Mouse (Mus musculus) thymus, postnatal 10 days (tissue): ENCODE data around the gene Cyp4a10.
"Not testable (repeated sequence)": the region's sequence is repeated elsewhere in the genome, so short reads cannot be mapped to it uniquely, and the experiment has no call there.

Source experiments
- DNase-seq, 2 experiments: peaks; one replicate each; pipeline ENCODE4 v3.0.0; 2021; ENCODE audit warnings: low spot score in 2 of 2

Cyp4a10 gene

GRCm38 (mm10) chr4:115518000-115518399 lies at the start of gene Cyp4a10:
Gene Cyp4a10, plus strand, starts transcription at chr4:115518264.
- DNase-seq, result not testable (repeated sequence)

GRCm38 (mm10) chr4:115473585-115473984 lies 44.5 kb upstream of the Cyp4a10 start:
- not testable (repeated sequence) for DNase-seq

GRCm38 (mm10) chr4:115476051-115476450 lies 42.0 kb upstream of the Cyp4a10 start:
- DNase-seq, result not testable (repeated sequence)

DNA sequence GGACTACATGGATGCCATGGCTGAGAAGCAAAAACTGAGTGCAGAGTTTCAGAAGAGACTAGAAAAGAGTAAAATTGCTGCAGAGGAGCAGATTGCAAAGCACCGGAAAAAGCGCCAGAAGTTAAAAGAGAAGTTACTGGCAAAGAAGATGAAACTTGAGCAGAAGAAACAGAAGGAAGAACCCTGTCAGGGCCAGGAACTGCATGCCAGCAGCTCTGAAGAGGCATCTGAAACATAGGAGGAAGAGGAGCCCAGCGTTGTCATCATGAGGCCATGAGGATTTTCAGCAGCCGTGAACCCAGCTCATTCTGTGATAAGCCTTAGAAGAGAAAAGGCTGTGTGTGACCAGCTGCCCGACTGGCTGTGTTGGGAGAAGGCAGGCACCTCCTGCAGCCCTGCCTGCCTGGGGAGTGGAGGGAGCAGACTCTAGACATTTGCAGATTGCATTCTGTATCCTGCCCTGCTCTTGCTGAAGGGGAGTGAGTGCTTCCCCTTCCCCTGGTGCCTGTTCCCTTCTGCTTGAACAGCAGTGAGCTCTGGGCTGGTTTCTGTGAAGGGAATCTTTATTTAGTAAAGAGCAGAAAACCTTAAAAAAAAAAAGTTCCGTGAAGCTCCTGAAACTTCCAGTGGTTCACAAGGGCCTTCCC lies 36.9 kb upstream of the Cyp4a10 start:
- no peak for DNase-seq

DNA sequence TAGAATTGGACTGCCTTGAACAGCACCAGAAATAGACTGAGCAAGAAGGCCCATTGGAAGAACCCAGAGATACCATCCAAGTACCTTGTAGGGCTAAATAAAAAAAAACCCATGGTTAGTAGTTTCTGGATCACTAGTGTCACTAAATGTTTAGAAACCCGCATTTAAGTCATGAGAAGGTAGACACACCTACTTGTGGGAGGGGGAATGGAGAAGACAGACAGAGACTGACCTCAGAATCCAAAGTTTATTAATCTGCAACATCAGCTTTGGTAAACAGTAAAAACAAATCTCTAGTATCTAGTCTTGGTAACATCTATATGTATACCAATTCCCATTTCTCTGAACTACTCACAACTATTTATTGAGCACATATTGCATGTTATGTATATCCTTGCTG lies 22.1 kb upstream of the Cyp4a10 start, which contains the start of gene Cyp4a14:
Gene Cyp4a14, minus strand, starts transcription at position 142 of the 400 bp plus-strand sequence.
- no peak for DNase-seq

- no peak for DNase-seq
These were observed 20.6 kb upstream of the Cyp4a10 start for GRCm38 (mm10) chr4:115497466-115497865.

- DNase-seq, result not testable (repeated sequence)
These were observed 4.1 kb upstream of the Cyp4a10 start for GRCm38 (mm10) chr4:115513964-115514363.

DNA sequence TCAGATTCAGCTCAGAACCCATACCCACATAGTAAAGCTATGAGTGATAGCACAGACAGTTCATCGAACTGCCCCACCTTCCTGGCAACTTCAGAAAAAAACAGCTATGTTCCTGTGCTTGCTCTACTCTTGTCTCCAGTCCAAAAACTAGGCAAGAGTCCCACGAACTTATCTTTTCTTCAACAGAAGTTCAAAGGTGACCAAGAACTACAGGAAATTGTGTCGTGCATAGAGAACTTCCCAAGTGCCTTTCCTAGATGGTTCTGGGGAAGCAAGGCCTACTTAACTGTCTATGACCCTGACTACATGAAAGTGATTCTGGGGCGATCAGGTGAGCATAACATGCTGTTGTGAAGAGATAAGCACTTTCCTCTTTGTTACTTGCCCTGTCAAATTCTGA lies 1.4 kb downstream of the Cyp4a10 start:
- DNase-seq, result no peak

DNA sequence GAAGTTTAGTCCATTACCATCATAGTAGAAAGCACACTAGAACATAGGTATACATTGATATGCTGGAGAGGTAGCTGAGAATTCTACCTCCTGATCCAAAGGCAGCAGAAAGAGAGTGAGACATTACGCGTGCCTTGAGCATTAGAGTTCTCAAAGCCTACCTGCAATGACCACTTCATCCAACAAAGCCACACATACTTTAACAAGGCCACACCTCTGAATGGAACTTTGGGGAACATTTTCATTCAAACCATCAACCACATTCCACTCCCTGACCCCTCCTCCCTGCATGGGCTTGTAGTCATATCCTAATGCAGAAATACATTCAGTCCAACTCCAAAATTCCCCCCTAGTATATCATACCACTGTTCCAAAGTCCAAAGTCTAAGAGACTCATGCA lies 3.7 kb downstream of the Cyp4a10 start:
- no peak for DNase-seq

GRCm38 (mm10) chr4:115545101-115545500 lies 27.0 kb downstream of the Cyp4a10 start:
- no peak for DNase-seq

DNA sequence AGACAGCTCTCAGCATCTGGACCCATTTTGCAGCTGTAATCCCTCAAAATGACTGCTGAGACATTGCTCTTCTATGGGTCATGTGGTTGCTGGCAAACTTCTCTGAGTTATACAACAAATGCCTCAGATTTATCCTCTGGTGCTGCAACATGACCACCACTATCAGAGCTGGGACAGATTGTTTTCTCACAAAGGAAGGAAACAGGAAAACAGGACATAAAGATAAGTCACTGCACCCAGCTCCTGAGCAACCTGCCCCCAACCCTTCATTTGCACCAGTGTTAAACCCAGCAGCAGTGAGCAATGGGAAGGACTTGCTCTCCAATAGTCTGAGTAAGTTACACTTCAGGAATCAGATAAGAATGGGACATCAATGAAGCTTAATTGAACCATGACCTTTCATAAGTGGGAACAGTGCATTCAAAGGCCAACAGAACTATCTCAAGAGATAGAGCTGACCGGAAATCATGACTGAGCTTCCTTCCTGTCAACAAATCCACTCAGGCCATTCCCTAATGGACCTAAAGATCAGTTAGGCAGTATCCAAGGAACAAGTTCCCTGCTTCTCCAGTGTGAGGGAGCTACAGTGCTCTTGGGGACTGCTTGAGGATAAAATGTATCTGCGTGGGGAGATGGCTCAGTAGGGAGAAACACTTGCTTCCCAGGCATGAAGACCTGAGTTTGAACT lies 28.2 kb downstream of the Cyp4a10 start:
- no peak for DNase-seq

DNA sequence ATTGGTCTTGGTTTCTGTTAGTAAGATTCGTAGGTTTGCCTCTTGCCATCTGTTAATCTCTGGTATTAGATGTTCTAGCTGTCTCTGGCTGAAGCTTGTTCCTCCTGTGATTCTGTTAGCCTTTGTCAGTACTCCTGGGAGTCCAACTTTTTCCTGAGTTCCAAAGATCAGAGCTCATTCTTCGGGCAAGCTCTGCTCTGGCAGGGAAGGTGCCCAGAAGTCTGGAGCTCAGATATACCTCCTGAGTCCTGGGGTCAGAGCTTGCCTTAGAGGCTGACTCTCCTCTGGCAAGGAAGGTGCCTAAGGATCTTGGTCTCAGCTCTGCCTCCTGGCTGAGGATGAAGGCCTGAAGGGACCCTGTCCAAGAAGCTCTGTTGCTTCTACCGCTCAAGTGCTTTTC lies 34.7 kb downstream of the Cyp4a10 start:
- DNase-seq, result no peak

DNA sequence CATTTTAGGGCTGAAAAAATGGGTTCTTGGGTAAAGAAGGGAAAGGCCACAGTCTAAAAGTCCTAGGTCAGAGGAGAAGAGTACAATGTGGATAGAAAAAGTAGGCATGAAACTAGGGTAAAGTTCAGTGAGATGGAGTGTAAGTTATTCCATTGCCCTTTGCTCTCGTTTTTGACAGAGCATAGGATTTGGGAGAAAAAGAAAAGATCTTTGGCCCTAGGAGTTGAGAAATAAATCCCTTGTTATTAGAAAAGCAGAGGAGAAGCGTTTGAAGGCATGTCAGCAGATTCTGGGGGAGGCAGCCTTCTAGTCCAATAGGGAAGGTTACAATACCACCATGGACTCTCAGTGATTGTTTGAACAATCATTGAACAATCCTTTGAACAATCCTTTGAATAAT lies 37.4 kb downstream of the Cyp4a10 start:
- DNase-seq, result no peak

GRCm38 (mm10) chr4:115557861-115558561 lies 39.9 kb downstream of the Cyp4a10 start:
- DNase-seq, result no peak

GRCm38 (mm10) chr4:115561236-115561635 lies 43.2 kb downstream of the Cyp4a10 start:
- not testable (repeated sequence) for DNase-seq

GRCm38 (mm10) chr4:115563401-115563800 lies 45.3 kb downstream of the Cyp4a10 start, which contains the start of gene Cyp4a31:
Gene Cyp4a31, plus strand, starts transcription at chr4:115563649.
- no peak for DNase-seq

DNA sequence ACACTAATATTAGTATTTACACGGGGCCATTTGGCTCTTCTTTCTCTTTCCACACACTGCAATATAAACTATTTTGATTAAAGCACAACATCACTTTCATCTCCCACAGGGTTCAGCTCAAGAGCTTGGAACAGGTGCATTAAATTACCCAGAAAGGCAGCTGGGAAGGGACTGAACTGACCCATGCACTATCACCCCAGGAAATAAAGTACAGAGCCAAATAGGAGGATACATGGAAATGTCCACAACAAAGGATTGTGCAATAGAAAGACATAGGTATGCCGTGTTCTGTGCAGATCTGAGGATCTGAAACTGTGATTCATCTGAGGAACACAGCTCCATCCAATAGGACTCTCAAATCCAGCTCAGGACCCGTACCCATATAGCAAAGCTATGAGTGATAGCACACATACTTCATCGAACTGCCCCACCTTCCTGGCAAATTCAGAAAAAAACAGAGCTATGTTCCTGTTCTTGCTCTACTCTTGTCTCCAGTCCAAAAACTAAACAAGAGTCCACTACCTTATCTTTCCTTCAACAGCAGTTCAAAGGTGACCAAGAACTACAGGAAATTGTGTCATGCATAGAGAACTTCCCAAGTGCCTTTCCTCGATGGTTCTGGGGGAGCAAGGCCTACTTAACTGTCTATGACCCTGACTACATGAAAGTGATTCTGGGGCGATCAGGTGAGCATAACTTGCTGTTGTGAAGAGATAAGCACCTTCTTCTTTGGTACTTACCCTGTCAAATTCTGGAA lies 46.6 kb downstream of the Cyp4a10 start:
- DNase-seq, result not testable (repeated sequence)

GRCm38 (mm10) chr4:115575255-115575654 lies 57.2 kb downstream of the Cyp4a10 start:
- no peak for DNase-seq

DNA sequence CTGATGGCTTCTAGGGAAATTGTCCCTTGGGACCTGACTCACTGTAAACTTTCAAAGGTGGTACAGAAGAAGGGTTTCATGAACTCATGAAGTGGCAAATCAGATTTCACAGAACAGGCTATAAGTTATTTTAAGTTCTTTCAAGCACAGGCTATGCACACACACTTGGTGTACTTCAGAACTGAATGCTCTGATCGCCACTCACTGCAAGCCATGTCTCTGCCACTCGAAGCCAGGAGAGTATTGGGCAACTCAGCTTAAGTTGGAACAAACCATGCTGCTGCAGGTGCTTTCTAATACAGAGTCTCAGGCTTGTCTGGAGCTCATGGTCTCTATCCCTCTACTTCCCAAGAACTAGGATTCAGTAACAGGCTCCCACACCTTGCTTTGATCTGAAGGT lies 57.7 kb downstream of the Cyp4a10 start:
- DNase-seq, result no peak

DNA sequence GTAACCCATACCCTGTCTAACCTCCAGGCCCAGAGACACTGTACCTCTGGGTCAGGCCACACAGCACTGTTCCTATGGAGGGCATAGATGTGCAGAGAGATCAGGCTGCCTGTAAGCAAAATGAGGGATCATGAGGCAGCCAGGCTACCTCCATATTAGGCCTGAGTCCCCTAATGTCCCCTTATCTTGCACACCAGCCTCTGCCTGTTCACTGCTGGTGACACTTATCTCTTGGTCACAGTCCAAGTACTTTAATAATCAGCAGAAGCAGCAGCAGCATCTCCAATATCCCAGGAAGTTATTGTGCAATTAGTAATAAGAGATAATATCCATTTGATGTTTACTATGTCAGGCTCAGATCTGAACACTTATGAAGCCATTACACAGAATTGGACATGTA lies 65.0 kb downstream of the Cyp4a10 start:
- no peak for DNase-seq
